Mouse (Mus musculus): ENCODE data around the gene Doc2g.

Gene Doc2g

GRCm38 (mm10) chr19:4051741-4052515 is 48.8 kb downstream of the Doc2g start:
- peak; percentile 52 to 65 for DNase-seq (ENCODE audit: low spot score in 2 of 2)

GRCm38 (mm10) chr19:4052516-4053030 is 49.5 kb downstream of the Doc2g start:
- DNase-seq (ENCODE audit: low spot score in 2 of 2): no peak

- no peak for DNase-seq (ENCODE audit: low spot score in 2 of 2)
Measured at GRCm38 (mm10) chr19:4054613-4055012, 51.5 kb downstream of the Doc2g start.

- DNase-seq (ENCODE audit: low spot score in 2 of 2): no peak
Measured at GRCm38 (mm10) chr19:4055216-4055946, 52.3 kb downstream of the Doc2g start.

- no peak for DNase-seq (ENCODE audit: low spot score in 2 of 2)
Measured at GRCm38 (mm10) chr19:4055947-4056693, 53.0 kb downstream of the Doc2g start.
